Mouse (Mus musculus) liver, adult 2 months (tissue): Measurements from ENCODE around the gene Aldh3a1.

ENCODE experiments used
- CTCF ChIP-seq: fragments of 200-500 bp; IDR thresholded peaks from 2 replicates; pipeline ENCODE4 v1.5.1; 2011; ENCODE audit warnings: low read depth, low read length, control low read depth
- POLR2A ChIP-seq: fragments of 200-500 bp; IDR thresholded peaks from 2 replicates; pipeline ENCODE4 v1.6.1; 2011; ENCODE audit warnings: low read length, control low read depth; ENCODE audit not compliant: insufficient read depth; ENCODE audit errors: extremely low read depth

GRCm38 (mm10) chr11:61158141-61158540 is 49.2 kb upstream of the Aldh3a1 start:
- TF ChIP-seq CTCF (no peak), POLR2A (no peak)
